Mouse (Mus musculus) left cerebral cortex, postnatal 25 days (tissue): ENCODE results near the gene Wdr64. TPM values are rescaled to one million over a fixed set of nuclear protein-coding genes. Genes with fewer than 3 reads are reported as not detected.
A peak's percentile ranks its signal among the peaks of the same experiment; 100 is the strongest.

Experiments used
- DNase-seq, 2 experiments: peaks; one replicate each; pipeline ENCODE4 v3.0.0; 2022; ENCODE audit warnings: low spot score in 2 of 2, mixed read lengths in 1 of 2
- intact Hi-C: fragments of 180-260 bp; cut with DNase I; formaldehyde crosslinking; loops from one replicate; pipeline ENCODE4 v1.15.1; 2025
- total RNA-seq, 2 experiments: library from RNA; stranded (reverse); gene quantifications; 2 replicates each; pipeline ENCODE4 v1.2.3; 2021

Gene Wdr64
- not detected for total RNA-seq

DNA sequence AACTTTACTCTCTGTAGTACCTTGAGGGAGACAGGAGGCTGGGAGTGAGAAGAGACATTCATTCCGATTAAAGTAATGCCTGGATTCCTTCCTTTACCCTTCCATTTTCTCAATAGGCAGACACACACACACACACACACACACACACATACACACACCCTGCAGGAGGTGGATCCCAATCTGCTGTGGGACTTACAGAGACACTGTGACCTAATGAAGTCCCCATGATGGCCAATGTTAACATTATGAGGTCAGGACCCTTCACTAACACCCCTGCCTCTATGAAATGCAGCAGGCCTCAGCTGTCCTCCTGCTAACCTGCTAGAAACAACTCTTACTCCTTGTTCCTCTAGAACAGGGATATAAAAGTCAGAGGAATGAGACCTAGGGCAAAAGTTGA lies at the start of gene Wdr64:
TSS of gene Wdr64 (plus strand) at position 301 of the 400 bp plus-strand sequence.
- DNase-seq, result no peak
- intact Hi-C loops, result no loop called here

DNA sequence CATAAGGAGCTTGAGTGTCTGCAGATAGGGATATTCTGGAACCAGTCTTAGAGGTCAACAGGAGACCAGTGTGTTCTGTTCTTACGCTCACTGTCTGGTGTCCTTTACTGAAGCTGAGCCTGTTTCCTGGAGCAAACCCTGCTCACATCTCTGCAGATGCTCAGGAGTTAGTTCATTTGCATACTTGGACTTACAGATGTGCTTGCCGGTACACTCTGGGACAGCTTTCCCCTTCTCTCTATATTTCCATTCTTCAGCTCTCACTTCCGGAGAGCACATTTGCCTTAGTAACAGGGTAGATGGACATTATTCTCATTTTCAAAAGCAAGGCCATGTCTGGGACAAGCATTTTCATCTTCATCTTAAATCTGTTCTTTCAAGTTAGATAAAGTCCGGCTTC lies 49.8 kb upstream of the Wdr64 start:
- intact Hi-C loops, result no loop called here

DNA sequence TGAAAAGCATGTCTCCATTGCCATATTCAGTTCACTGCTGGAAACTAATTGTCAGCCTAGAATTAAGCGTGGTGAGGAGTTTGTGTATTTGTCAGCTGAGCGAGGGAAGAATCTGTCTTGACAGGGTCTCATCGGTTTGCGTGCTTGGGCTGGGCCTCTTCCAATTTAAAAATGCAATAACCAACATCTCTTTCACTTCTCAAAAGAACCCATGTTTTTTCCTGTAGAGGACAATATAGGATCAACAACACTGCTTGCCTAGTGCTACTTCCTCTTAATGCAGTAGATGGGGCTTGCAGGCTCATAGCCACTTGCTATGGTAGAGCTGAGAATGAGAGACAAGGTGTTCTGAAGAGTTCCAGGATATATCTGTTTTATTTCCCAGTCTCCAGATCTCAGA lies 38.5 kb upstream of the Wdr64 start:
- intact Hi-C loops, result no loop called here
- no peak for DNase-seq

More for the DNA sequence above, 49.8 kb upstream of the Wdr64 start:
- DNase-seq, result no peak

DNA sequence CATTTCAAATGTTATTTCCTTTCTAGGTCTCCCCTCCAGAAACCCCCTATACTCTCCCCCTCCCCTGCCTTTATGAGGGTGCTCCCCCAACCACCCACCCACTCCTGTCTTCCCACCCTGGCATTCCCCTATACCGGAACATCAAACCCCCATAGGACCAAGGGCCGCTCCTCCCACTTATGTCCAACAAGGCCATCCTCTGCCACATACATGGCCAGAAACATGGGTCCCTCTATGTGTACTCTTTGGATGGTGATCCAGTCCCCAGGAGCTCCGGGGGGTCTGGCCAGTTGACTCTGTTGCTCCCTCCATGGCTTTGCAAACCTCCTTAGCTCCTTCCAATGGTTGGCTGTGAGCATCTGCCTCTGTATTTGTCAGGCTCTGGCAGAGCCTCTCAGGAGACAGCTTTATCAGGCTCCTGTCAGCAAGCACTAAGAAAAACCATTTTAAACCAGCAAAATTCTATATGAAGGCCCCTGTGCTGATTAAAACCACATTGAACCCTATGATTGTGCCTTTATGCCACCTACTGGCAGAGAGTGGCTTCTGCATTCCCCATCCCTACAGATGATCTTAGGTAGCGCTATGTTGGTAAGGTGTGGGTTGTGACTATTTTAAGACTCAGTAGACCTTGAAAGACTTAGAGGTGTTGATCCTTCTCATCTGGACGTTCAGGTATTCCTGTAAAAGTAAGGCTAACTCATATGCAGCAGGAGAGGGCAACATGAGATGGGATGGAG lies 29.6 kb upstream of the Wdr64 start:
- intact Hi-C loops, result loop anchor here (2.0 to 5.0 kb wide), 2 partner anchors 42 to 632 kb away; no protein-coding TSS in a partner anchor
- peak; percentile 26 to 63 for DNase-seq

DNA sequence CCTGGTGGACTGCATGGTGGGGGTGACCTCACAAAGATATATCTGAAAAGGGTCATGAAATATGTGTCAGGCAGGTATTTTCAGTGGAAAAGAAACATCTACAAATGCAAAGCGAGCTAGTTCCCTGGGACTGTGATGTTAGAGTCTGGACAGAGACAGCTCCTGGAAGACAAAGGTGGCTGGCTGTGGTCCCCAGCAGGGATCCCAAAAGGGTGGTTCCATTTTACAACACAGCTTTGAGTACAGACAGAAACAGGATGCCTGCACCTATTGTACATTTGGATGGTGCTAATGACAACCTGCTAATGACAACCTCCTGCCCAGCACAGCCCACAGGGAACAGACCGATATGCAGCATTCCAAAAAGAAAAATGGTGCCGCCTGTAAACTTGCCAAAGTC lies 28.9 kb upstream of the Wdr64 start:
- intact Hi-C loops, result loop anchor here (2.0 to 5.0 kb wide), 2 partner anchors 43 to 632 kb away; no protein-coding TSS in a partner anchor

DNA sequence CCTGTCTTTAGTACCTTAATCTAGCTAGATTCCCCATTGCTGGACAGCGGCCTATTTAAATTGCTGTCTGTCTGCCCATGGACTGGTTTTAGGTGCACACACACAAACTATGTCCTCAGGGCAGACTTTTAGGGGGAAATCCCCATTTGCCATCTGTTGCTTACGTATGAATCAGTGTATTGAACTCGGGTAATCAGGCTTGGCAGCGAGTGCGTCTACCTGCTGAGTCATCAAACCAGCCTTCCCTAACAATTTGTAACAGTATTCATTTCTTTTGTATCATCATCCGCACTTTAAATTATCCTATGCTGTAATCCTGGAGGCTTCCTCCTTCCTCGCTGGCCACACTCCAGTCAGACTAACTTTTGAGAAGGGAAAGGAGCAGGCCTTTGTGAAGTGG lies 28.4 kb upstream of the Wdr64 start:
- DNase-seq, result no peak
- intact Hi-C loops, result loop anchor here (5.0 kb wide), 2 partner anchors 197 to 252 kb away; partner anchors contain the start of gene Gm38100

More for the DNA sequence above, 28.9 kb upstream of the Wdr64 start:
- DNase-seq, result no peak

DNA sequence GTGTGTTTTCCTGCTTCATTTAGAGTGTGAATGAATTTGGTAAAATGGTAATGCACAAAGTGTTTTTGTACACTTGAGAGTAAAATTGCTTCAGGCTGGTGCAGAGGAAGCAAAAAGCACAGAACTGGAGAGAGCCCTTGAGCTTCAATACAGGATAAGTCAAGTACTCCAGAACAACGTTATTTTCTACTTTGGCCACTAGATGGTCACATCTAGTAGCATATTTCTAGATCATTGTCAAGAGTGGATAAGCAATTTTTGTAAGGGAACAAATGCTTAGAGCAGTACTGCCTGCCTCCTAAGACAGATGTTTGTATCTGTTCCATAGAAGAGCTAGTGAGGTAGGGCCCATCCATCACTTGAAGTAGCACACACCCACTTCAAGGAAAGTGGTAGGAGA lies 26.8 kb upstream of the Wdr64 start:
- intact Hi-C loops, result loop anchor here (5.0 kb wide), 2 partner anchors 196 to 251 kb away; partner anchors contain the start of gene Gm38100
- no peak for DNase-seq

DNA sequence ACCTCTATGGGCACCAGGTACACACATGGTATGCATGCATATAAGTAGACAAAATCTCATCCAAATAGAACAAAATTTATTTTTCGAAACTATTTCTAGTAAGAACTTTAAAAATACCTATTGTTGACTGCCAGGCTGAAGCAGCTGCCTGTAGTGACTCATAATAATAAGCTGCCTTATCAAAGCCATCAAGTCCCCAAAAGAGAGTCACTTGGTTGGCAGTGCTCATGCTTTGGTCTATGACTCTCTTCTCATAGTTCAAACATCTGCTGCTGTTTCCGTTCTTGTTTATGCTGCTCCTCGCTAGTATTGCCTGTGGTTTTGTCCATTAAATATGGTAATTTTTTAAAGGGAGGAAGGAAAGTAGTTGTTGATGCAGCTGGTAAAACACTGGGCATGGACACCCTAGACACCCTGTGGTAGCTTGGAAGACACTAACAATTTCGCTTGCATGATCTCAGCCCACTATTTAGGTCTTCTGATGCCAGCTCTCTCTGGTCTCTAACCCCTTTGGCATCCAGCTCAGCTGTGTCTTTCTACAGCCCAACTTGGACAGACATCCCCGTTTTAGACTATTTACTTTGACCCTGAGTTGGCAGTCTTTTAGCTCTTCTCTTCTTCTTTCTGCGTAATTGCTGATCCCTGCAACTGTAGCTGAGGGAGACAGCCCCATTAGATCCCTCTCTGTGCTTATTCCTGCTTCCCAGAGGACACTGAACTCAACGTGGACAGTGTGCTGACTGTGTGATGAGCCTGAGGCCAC lies 24.6 kb upstream of the Wdr64 start:
- intact Hi-C loops, result loop anchor here (5.0 kb wide), 2 partner anchors 194 to 249 kb away; partner anchors contain the start of gene Gm38100
- no peak for DNase-seq

DNA sequence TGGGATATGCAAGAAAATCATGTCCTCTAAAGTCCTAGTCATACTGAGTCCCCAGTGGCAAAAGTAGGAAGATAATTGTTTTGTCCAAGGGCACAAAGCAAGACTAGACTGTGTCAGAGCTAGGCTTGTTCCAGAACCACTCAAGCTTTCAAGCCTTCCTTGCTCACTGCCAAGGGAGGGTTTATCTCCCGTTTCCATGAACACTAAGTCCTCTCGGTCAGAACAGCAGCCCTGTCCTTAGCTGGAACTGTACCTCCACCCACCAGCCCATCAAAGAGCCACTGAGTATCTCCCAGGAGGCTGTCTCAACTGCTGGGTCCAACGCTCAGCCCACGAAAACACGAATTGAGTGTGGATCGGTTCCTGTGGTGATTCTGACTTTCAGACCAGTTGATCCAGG lies 23.3 kb upstream of the Wdr64 start:
- intact Hi-C loops, result no loop called here
- DNase-seq, result no peak

DNA sequence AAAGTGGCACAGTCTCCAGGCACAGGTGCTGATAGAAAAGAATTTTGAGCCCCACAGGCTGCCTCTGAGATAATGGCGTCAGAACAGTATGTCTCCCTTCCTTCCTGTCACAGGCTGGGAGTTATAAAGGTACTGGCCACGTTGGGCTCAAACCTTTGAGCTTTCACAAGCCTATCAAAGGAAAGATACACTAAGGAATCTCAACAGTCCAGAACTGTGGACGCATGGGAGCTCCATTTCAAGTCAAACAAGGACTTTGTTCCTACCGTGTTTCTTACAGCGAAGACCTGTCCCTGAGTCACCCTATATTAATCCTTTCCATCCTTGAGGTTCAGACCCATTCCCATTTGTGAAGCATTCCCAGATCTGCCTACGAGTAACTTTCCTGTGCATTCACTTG lies 20.9 kb upstream of the Wdr64 start:
- intact Hi-C loops, result no loop called here
- no peak for DNase-seq

DNA sequence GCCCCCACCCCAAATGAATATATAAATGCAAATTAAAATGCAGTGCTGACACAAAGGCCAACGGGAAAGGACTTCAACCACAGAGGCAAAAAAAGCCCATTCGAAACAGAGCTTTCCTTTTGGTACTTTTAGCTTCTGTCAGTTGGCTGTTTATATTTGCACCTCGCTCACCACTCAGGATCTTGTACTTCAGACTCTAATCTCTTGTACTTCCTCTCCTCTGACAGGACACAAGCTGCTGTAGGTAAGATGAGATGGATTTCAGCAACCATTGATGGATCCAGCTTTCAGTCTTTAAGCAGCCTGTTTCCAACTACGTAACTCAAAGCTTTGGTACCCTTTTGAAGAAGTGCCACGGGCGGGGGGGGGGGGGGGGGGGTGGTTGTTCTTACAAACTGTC lies 17.4 kb upstream of the Wdr64 start:
- DNase-seq, result no peak
- intact Hi-C loops, result no loop called here

DNA sequence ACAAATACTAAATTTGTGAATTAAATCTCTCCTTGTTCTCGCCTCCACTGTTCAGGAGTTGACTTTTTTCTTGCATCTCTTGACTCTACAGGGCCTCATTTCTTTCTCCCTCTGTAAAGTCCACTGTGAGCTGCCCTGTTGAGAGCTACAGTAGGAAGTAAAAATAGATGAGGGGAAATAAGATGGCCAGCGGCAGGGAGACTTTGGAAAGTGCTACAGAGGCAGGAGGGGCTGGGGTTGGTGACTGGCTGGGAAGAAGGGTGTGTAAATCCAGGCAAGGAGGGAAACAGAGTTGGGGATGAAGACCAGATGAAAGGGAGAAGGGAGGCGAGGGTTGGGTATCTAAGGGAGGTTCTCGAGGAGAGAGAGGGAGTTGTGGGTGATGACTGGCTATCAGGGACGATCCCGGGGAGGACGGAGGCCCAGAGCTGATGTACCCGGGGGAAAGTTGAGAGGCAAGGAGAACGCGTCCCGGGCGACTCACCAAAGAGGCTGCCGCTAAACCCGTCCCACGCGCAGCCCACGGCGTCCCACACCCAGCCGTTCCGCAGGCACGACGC lies 6.6 kb upstream of the Wdr64 start:
- intact Hi-C loops, result loop anchor here (1.0 to 5.0 kb wide), 2 partner anchors 66 to 176 kb away; partner anchors contain the start of gene Fh1
- DNase-seq, result no peak

DNA sequence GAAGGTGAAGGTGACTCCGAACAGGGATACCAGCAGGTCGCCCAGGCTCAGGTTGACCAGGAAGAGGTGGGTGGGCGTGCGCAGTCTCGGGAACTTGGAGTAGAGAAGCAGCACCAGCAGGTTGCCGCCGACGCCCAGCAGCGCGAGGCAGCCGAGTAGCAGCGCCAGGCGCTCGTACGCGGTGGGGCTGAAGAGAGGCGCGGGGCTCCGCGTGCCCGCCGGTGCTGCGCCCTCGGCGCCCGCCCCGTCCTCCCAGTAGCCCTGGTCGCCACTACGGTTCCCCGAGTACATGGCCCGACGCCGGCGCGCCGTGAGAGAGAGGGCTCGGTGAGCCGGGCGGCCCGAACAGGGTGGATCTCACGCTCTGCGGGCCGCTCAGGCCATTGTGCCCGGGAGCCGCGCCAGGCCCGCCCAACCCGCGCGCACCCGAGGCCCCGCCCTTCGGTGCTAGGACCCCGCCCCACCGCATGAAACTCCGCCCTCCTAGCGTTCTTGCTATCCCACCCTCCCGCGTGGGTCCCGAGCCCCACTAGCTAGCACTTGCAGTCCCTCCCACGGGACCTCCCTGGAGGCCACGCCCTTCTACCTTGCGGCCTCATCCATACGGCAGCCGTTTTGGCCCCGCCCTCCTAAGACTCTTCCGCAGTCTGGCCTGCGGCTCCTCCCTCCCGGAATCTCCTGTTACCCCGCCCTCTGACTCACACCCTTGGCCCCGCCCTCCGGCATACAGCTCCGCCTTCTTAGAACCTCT lies 6.0 kb upstream of the Wdr64 start, which contains the start of the genes Opn3 and Chml:
TSS of gene Opn3 (minus strand) at position 531 of the 751 bp plus-strand sequence.
TSS of gene Chml (minus strand) at position 656 of the 751 bp plus-strand sequence.
- intact Hi-C loops, result loop anchor here (1.0 to 5.0 kb wide), 2 partner anchors 67 to 175 kb away; partner anchors contain the start of gene Fh1
- DNase-seq, result peak; percentile 92 to 99

DNA sequence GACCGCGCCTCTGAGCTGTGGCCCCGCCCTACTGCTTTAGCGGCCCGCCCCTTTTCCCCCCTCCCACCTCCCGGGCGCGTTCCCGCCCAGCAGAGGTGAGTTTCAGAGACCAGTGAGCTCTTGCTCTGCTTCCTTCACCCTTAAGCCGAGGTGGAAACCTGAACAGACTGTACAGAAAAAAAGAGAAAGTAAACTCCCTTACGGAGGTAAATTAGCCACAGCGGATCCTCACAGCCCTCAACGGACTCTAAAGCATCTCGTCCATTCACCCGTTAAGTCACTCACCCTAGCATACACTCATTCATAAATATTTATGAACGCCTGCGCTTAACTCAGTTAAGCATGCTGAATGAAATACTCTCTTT lies 5.4 kb upstream of the Wdr64 start:
- intact Hi-C loops, result loop anchor here (1.0 to 5.0 kb wide), 2 partner anchors 68 to 174 kb away; partner anchors contain the start of gene Fh1
- DNase-seq, result no peak

DNA sequence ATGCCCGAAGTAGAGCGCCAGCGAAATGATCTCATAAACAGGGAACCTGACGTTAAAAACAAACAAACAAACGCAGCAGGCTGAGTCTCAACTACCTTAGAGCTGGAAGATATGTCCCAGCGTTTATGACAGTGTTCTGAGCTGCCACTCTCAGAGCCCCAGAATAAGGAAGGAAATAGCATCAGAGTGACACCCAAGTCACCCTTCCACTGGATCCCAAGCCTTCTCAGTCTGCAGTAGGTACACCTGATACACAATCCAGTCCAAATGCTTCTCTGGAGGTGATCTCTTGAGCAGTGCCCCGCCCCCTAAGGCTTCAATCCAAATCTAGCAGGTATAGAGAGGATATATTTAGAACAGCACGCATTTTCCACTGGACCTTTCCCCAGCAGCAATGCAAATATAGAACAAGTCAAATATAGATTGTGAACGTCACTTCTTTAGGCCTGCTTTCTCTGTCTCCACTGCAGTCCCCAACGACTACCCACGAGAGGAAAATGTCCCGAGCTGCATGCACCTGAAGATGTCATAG lies 4.9 kb upstream of the Wdr64 start:
- intact Hi-C loops, result loop anchor here (5.0 kb wide), 1 partner anchor 174 kb away; no protein-coding TSS in a partner anchor
- DNase-seq, result peak in 1 of 2 experiments; percentile 57

DNA sequence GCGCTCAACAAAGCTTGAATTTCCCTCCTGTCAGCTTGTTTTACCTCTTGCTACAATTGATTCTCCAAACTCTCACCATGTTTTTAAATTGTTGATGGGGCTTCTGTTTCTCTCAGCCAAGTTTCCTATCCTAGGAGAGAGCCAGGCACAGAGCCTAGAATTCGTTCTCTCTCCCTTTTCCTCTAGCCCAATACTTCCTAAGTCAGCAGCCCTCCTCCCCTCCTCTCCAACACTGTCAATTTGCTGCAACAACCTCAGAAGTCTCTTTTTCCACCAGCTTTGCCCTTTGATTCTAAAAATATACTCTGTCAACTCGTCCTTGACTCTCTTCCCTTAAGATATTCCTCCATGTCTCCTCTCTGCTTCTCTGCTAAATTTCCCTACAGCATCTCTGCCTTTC lies 982 bp downstream of the Wdr64 start:
- intact Hi-C loops, result no loop called here
- no peak for DNase-seq

DNA sequence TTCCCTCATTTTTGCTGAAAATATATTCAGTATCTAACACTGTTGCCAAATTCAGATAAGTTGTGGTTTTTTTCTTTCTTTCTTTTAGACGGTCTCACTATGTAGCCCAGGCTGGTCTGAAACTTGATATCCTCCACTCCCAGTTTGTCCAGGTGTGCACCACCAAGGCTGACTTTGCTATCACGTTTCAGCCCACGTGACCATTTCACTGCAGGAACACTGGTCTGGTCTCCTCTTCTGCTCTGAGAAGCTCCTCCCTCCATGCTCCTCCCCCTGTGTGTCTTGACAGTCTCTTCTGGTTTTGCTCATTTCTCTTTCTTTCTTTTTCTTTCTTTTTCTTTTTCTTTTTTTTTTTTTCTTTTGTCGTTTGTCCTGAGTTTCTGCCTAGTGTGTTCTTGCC lies 1.4 kb downstream of the Wdr64 start:
- DNase-seq, result no peak
- intact Hi-C loops, result no loop called here

DNA sequence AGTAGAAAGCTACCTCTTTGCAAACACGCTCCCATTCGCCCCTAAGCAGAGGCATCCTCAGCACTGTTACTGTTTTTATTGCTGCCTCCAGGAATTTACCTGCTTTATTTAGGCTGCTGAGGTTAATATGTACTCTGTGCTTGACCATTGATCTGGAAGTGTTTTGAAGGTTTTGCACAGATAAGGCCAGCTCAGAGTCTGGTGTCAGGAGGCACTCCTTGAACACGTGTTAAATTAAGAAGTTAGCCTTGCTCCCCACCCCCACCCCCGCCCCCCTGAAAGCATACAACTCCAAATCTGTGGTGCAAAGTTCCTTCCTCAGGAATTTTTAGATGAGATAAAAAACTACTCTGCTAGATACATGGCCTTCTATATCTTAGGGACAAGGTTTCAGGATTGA lies 2.8 kb downstream of the Wdr64 start:
- no peak for DNase-seq
- intact Hi-C loops, result no loop called here

DNA sequence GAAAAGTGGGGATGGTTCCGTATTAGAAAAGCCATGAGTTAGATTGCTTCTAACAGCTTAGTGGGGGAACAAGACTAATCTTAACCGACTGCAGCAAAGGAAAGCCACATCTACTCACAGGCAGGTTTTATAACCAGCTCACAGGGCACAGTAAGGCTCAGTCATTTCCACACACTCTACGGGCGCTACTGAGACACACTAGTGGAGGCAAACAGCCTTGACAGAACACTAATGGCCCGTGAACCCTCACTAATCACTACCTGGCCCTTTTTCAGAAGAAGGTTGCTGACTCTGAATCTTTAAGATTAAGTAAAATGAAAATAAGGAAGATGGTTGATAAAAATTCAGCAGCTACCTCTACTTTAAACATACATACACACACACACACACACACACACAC lies 9.2 kb downstream of the Wdr64 start:
- DNase-seq, result no peak
- intact Hi-C loops, result no loop called here
